Mouse (Mus musculus) MEL (cell line): ENCODE data around the gene Aco1. TPM values are rescaled to one million over a fixed set of nuclear protein-coding genes. Genes with fewer than 3 reads are reported as not detected.

ENCODE experiments used
- DNase-seq: peaks from one replicate; pipeline ENCODE4 v3.0.0; 2011; ENCODE audit warnings: low read depth, low spot score
- H3K27ac ChIP-seq: 2 replicates; pipeline ENCODE4 v1.5.1; 2012; ENCODE audit warnings: low read depth, mild to moderate bottlenecking, control low read depth, low read length, moderate library complexity; ENCODE audit not compliant: control insufficient read depth
- H3K27me3 ChIP-seq, 2 experiments: fragments of 150-350 bp in 1 of 2; sonication (generic) in 1 of 2; 2 replicates each; pipeline ENCODE4 v1.6.1; 2012; ENCODE audit warnings: low read length in 2 of 2, mild to moderate bottlenecking in 2 of 2, improper control_type of control experiment in 1 of 2, moderate library complexity in 1 of 2; ENCODE audit not compliant: insufficient read depth in 2 of 2, control insufficient read depth in 1 of 2
- H3K36me3 ChIP-seq, 2 experiments: 2 replicates each; pipeline ENCODE4 v1.6.1; 2012 to 2014; ENCODE audit warnings: low read length in 2 of 2, improper control_type of control experiment in 1 of 2, inconsistent platforms in 1 of 2, mild to moderate bottlenecking in 1 of 2; ENCODE audit not compliant: insufficient read depth in 2 of 2, control insufficient read depth in 1 of 2
- H3K4me1 ChIP-seq, 2 experiments: fragments of 150-350 bp in 1 of 2; sonication (generic) in 1 of 2; 2 replicates each; pipeline ENCODE4 v1.6.1; 2012; ENCODE audit warnings: low read length in 2 of 2, improper control_type of control experiment in 1 of 2, mild to moderate bottlenecking in 1 of 2; ENCODE audit not compliant: insufficient read depth in 2 of 2, control insufficient read depth in 1 of 2
- H3K4me3 ChIP-seq, 2 experiments: fragments of 150-350 bp in 1 of 2; sonication (generic) in 1 of 2; 2 replicates each; pipeline ENCODE4 v1.5.1; 2012; ENCODE audit warnings: low read depth in 2 of 2, low read length in 2 of 2, mild to moderate bottlenecking in 2 of 2, moderate library complexity in 2 of 2, control low read depth in 1 of 2, improper control_type of control experiment in 1 of 2; ENCODE audit not compliant: control insufficient read depth in 1 of 2, insufficient read depth in 1 of 2
- H3K79me2 ChIP-seq: 2 replicates; pipeline ENCODE4 v1.6.1; 2012; ENCODE audit warnings: mild to moderate bottlenecking, low read length, moderate library complexity; ENCODE audit not compliant: control insufficient read depth, poor library complexity, insufficient read depth
- H3K9ac ChIP-seq: 2 replicates; pipeline ENCODE4 v1.6.1; 2012; ENCODE audit warnings: low read depth, mild to moderate bottlenecking, control low read depth, low read length, moderate library complexity; ENCODE audit not compliant: control insufficient read depth, poor library complexity, severe bottlenecking
- H3K9me3 ChIP-seq: fragments of 150-350 bp; sonication (generic); replicated peaks from 2 replicates; pipeline ENCODE4 v1.6.1; 2012; ENCODE audit warnings: mild to moderate bottlenecking, low read length, improper control_type of control experiment, moderate library complexity; ENCODE audit not compliant: insufficient read depth
- BHLHE40 ChIP-seq: IDR thresholded peaks from 2 replicates; pipeline ENCODE4 v1.6.1; 2012; ENCODE audit warnings: low read depth, mild to moderate bottlenecking, inconsistent platforms, low read length, improper control_type of control experiment, borderline replicate concordance
- CHD1 ChIP-seq: IDR thresholded peaks from 2 replicates; pipeline ENCODE4 v1.6.1; 2012; ENCODE audit warnings: low read depth, mild to moderate bottlenecking, inconsistent platforms, low read length, improper control_type of control experiment
- CHD2 ChIP-seq: IDR thresholded peaks from 2 replicates; pipeline ENCODE4 v1.6.1; 2011; ENCODE audit warnings: low read length, improper control_type of control experiment
- GATA1 ChIP-seq: IDR thresholded peaks from 2 replicates; pipeline ENCODE4 v1.6.1; 2011; ENCODE audit warnings: low read depth, low read length, improper control_type of control experiment
- JUND ChIP-seq: IDR thresholded peaks from 2 replicates; pipeline ENCODE4 v1.6.1; 2011; ENCODE audit warnings: low read depth, mild to moderate bottlenecking, improper control_type of control experiment, low read length
- MAFK ChIP-seq: IDR thresholded peaks from 2 replicates; pipeline ENCODE4 v1.6.1; 2011; ENCODE audit warnings: low read depth, mild to moderate bottlenecking, low read length, improper control_type of control experiment, borderline replicate concordance
- MYC ChIP-seq: IDR thresholded peaks from 2 replicates; pipeline ENCODE4 v1.6.1; 2011; ENCODE audit warnings: low read depth, mild to moderate bottlenecking, low read length, improper control_type of control experiment, moderate library complexity
- POLR2AphosphoS2 ChIP-seq: IDR thresholded peaks from 2 replicates; pipeline ENCODE4 v1.6.1; 2011; ENCODE audit warnings: low read length, improper control_type of control experiment
- RAD21 ChIP-seq: IDR thresholded peaks from 2 replicates; pipeline ENCODE4 v1.6.1; 2011; ENCODE audit warnings: mild to moderate bottlenecking, low read depth, low read length, improper control_type of control experiment
- SIN3A ChIP-seq: IDR thresholded peaks from 2 replicates; pipeline ENCODE4 v1.6.1; 2012; ENCODE audit warnings: low read length, improper control_type of control experiment, inconsistent platforms
- TBP ChIP-seq: IDR thresholded peaks from 2 replicates; pipeline ENCODE4 v1.8.0; 2011; ENCODE audit warnings: low read depth, low read length, improper control_type of control experiment
- UBTF ChIP-seq: IDR thresholded peaks from 2 replicates; pipeline ENCODE4 v1.6.1; 2012; ENCODE audit warnings: low read depth, mild to moderate bottlenecking, inconsistent platforms, low read length, improper control_type of control experiment, moderate library complexity, borderline replicate concordance; ENCODE audit not compliant: insufficient read depth
- USF1 ChIP-seq: IDR thresholded peaks from 2 replicates; pipeline ENCODE4 v1.6.1; 2014; ENCODE audit warnings: low read depth, mild to moderate bottlenecking, inconsistent platforms, low read length, improper control_type of control experiment, moderate library complexity
- USF2 ChIP-seq, 2 experiments: IDR thresholded peaks; 2 replicates each; pipeline ENCODE4 v1.6.1; 2011 to 2012; ENCODE audit warnings: improper control_type of control experiment in 2 of 2, low read length in 2 of 2, borderline replicate concordance in 1 of 2, inconsistent platforms in 1 of 2, low read depth in 1 of 2, mild to moderate bottlenecking in 1 of 2; ENCODE audit not compliant: insufficient read depth in 1 of 2
- ZC3H11A ChIP-seq: IDR thresholded peaks from 2 replicates; pipeline ENCODE4 v1.6.1; 2012; ENCODE audit warnings: low read depth, mild to moderate bottlenecking, inconsistent platforms, low read length, improper control_type of control experiment
- ZMIZ1 ChIP-seq: IDR thresholded peaks from 2 replicates; pipeline ENCODE4 v1.6.1; 2012; ENCODE audit warnings: low read depth, mild to moderate bottlenecking, inconsistent platforms, low read length, improper control_type of control experiment, moderate library complexity
- ZNF384 ChIP-seq: IDR thresholded peaks from 2 replicates; pipeline ENCODE4 v1.6.1; 2012; ENCODE audit warnings: low read depth, mild to moderate bottlenecking, inconsistent platforms, low read length, improper control_type of control experiment
- polyA plus RNA-seq, 2 experiments: library from polyadenylated mRNA; stranded (reverse) in 1 of 2; unstranded in 1 of 2; fragments of >175 nt in 1 of 2; fragments of >200 nt in 1 of 2; gene quantifications; 2 replicates each; pipeline versions ENCODE4 v1.2.1 to v1.2.4; 2012; ENCODE audit warnings: low replicate concordance in 2 of 2, low read depth in 1 of 2; ENCODE audit not compliant: insufficient read length in 2 of 2, insufficient read depth in 1 of 2, missing spikeins in 1 of 2
- total RNA-seq: library from RNA; depleted of rRNA; stranded (reverse); fragments of 300-350 nt; gene quantifications from 2 replicates; pipeline ENCODE4 v1.2.3, GENCODE M21; 2012

Aco1 gene
- total and polyA plus RNA-seq, 3 experiments = 28.7 to 33.6 TPM; not detected in 1

- no peaks in the 10 kb centered on the region for H3K9me3 ChIP-seq
- no peaks in the 10 kb centered on the region for H3K4me1 ChIP-seq
- DNase-seq = no peak
- no peak overlapping the region for H3K9ac ChIP-seq
- H3K27ac ChIP-seq = no peak overlapping the region
- H3K36me3 ChIP-seq = no peaks in the 10 kb centered on the region; a peak in 1 of 4 replicates
- H3K27me3 ChIP-seq = no peaks in the 10 kb centered on the region
- no peaks in the 10 kb centered on the region for H3K79me2 ChIP-seq
- H3K4me3 ChIP-seq = no peak overlapping the region
- TF ChIP-seq JUND (no peak), ZMIZ1 (no peak), ZC3H11A (no peak), USF2 (IDR thresholded peaks at IDR 0.05; ENCODE audit: borderline replicate concordance in 1 of 2, insufficient read depth in 1 of 2, low read depth in 1 of 2, low read length in 2 of 2) (no peak), BHLHE40 (no peak), CHD1 (no peak), MYC (no peak), USF1 (no peak), MAFK (no peak), UBTF (no peak), RAD21 (no peak), ZNF384 (no peak), CHD2 (no peak), GATA1 (no peak), SIN3A (no peak), TBP (no peak)
Measured at GRCm38 (mm10) chr4:40154751-40155150, 11.9 kb downstream of the Aco1 start.

DNA sequence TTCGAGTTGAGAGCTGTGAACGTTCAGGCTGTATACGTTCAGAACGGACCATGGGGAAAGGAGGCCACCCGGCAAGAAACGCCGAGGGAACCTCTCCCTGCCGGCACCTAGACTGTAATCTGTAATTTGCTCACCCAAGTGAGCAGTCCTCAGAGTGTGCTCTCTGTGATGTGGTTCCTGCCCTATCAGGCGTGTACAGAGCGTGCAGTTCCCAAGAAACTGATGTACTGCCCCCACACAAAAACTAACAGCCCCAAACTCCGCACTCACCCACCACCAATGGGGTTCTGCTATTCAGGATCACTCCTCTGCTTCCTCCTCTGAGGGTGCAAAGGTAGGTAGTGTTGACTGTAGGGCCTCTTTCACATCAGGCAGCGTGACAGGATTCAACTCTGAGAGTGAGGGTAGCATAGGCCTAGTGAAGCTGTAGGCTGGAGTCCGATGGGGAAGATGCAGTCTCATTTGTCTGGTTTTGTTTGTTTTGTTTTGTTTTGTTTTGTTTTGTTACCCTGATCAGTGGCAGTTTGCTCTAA lies 12.7 kb downstream of the Aco1 start:
- TF ChIP-seq POLR2AphosphoS2 = no peak
- H3K79me2 ChIP-seq = no peaks in the 10 kb centered on the region
- H3K36me3 ChIP-seq = no peaks in the 10 kb centered on the region
- no peaks in the 10 kb centered on the region for H3K4me1 ChIP-seq
- no peak overlapping the region for H3K9ac ChIP-seq
- no peak overlapping the region for H3K27ac ChIP-seq
- H3K4me3 ChIP-seq = no peak overlapping the region
- no peaks in the 10 kb centered on the region for H3K9me3 ChIP-seq
- DNase-seq = no peak
- no peaks in the 10 kb centered on the region for H3K27me3 ChIP-seq
